Mouse (Mus musculus): Measurements from ENCODE around the gene Ccl24. TPM values are rescaled to one million over a fixed set of nuclear protein-coding genes. Genes with fewer than 3 reads are reported as not detected.

Ccl24 gene
- total and polyA plus RNA-seq, 2 experiments from 2014 or later: 0.45 TPM; not detected in 1

GRCm38 (mm10) chr5:135589996-135590784 lies 17.3 kb upstream of the Ccl24 start:
- ATAC-seq (ENCODE audit: insufficient read depth, low read depth): no peak
- WGBS: 78% methylated on average over 11 of the region's 12 CpGs
- H3K4me1 ChIP-seq (ENCODE audit: control insufficient read depth, insufficient read depth): no peaks in the 10 kb centered on the region
- H3K4me3 ChIP-seq (ENCODE audit: low read depth, low read length): no peak overlapping the region
- 0 out of 2 replicates have a peak, but pooled peaks cover 3% of the 10 kb centered on the region for H3K9me3 ChIP-seq (replicated peaks; ENCODE audit: control insufficient read depth, low read length)
- DNase-seq (ENCODE audit: low spot score): no peak
- no peak overlapping the region for H3K4me2 ChIP-seq (ENCODE audit: low read depth, low read length)
- no peak overlapping the region for H3K27ac ChIP-seq (ENCODE audit: low read depth)
- no peaks in the 10 kb centered on the region for H3K36me3 ChIP-seq (replicated peaks; ENCODE audit: control insufficient read depth, insufficient read depth, low read length)
- H3K9ac ChIP-seq (replicated peaks; ENCODE audit: low read depth, low read length): no peak overlapping the region
- no peak for TF ChIP-seq CTCF (IDR thresholded peaks at IDR 0.05; ENCODE audit: low read depth)
- H3K27me3 ChIP-seq (ENCODE audit: control insufficient read depth, insufficient read depth, low read length): no peaks in the 10 kb centered on the region

GRCm38 (mm10) chr5:135587764-135588163 lies 14.9 kb upstream of the Ccl24 start:
- ATAC-seq (ENCODE audit: insufficient read depth, low read depth) (no peak), DNase-seq (ENCODE audit: low spot score) (no peak)
- TF ChIP-seq EP300 (IDR thresholded peaks at IDR 0.05; ENCODE audit: low read depth) (no peak), CTCF (IDR thresholded peaks at IDR 0.05; ENCODE audit: low read depth) (no peak)
- H3K4me3 ChIP-seq (ENCODE audit: low read depth, low read length): no peak overlapping the region
- no peaks in the 10 kb centered on the region for H3K4me1 ChIP-seq (ENCODE audit: control insufficient read depth, insufficient read depth)
- 85% methylated on average over 4 of the region's 4 CpGs for WGBS
- H3K4me2 ChIP-seq (ENCODE audit: low read depth, low read length): no peak overlapping the region
- H3K9me3 ChIP-seq (replicated peaks; ENCODE audit: control insufficient read depth, low read length): 0 out of 2 replicates have a peak, but pooled peaks cover 3% of the 10 kb centered on the region
- no peaks in the 10 kb centered on the region for H3K27me3 ChIP-seq (ENCODE audit: control insufficient read depth, insufficient read depth, low read length)
- no peak overlapping the region for H3K9ac ChIP-seq (replicated peaks; ENCODE audit: low read depth, low read length)
- no peaks in the 10 kb centered on the region for H3K36me3 ChIP-seq (replicated peaks; ENCODE audit: control insufficient read depth, insufficient read depth, low read length)
- H3K27ac ChIP-seq (ENCODE audit: low read depth): no peak overlapping the region

GRCm38 (mm10) chr5:135585691-135586090 lies 12.8 kb upstream of the Ccl24 start:
- no peak overlapping the region for H3K4me3 ChIP-seq (ENCODE audit: low read depth, low read length)
- no peaks in the 10 kb centered on the region for H3K36me3 ChIP-seq (replicated peaks; ENCODE audit: control insufficient read depth, insufficient read depth, low read length)
- 84% methylated on average over 8 of the region's 8 CpGs for WGBS
- H3K4me2 ChIP-seq (ENCODE audit: low read depth, low read length): no peak overlapping the region
- no peak for DNase-seq (ENCODE audit: low spot score)
- no peaks in the 10 kb centered on the region for H3K9me3 ChIP-seq (replicated peaks; ENCODE audit: control insufficient read depth, low read length)
- no peak overlapping the region for H3K27ac ChIP-seq (ENCODE audit: low read depth)
- H3K4me1 ChIP-seq (ENCODE audit: control insufficient read depth, insufficient read depth): no peaks in the 10 kb centered on the region
- no peak overlapping the region for H3K9ac ChIP-seq (replicated peaks; ENCODE audit: low read depth, low read length)
- TF ChIP-seq EP300 (IDR thresholded peaks at IDR 0.05; ENCODE audit: low read depth) (no peak), CTCF (IDR thresholded peaks at IDR 0.05; ENCODE audit: low read depth) (no peak)
- ATAC-seq (ENCODE audit: insufficient read depth, low read depth): no peak
- H3K27me3 ChIP-seq (ENCODE audit: control insufficient read depth, insufficient read depth, low read length): no peaks in the 10 kb centered on the region

GRCm38 (mm10) chr5:135582330-135582729 lies 9.5 kb upstream of the Ccl24 start:
- Histone ChIP-seq H3K9ac (replicated peaks; ENCODE audit: low read depth, low read length) (no peak overlapping the region), H3K36me3 (replicated peaks; ENCODE audit: control insufficient read depth, insufficient read depth, low read length) (no peaks in the 10 kb centered on the region), H3K4me3 (ENCODE audit: low read depth, low read length) (no peak overlapping the region), H3K4me1 (ENCODE audit: control insufficient read depth, insufficient read depth) (no peaks in the 10 kb centered on the region), H3K4me2 (ENCODE audit: low read depth, low read length) (no peak overlapping the region), H3K27me3 (ENCODE audit: control insufficient read depth, insufficient read depth, low read length) (no peaks in the 10 kb centered on the region), H3K27ac (ENCODE audit: low read depth) (no peak overlapping the region), H3K9me3 (replicated peaks; ENCODE audit: control insufficient read depth, low read length) (no peaks in the 10 kb centered on the region)
- TF ChIP-seq CTCF (IDR thresholded peaks at IDR 0.05; ENCODE audit: low read depth) (no peak), EP300 (IDR thresholded peaks at IDR 0.05; ENCODE audit: low read depth) (no peak)
- WGBS: 66% methylated on average over 4 of the region's 4 CpGs
- ATAC-seq (ENCODE audit: insufficient read depth, low read depth) (no peak), DNase-seq (ENCODE audit: low spot score) (no peak)

GRCm38 (mm10) chr5:135579331-135579751 lies 6.5 kb upstream of the Ccl24 start:
- TF ChIP-seq EP300 (IDR thresholded peaks at IDR 0.05; ENCODE audit: low read depth): no peak
- no peak for TF ChIP-seq CTCF (IDR thresholded peaks at IDR 0.05; ENCODE audit: low read depth)
- H3K27me3 ChIP-seq (ENCODE audit: control insufficient read depth, insufficient read depth, low read length): no peaks in the 10 kb centered on the region
- ATAC-seq (ENCODE audit: insufficient read depth, low read depth) (no peak), DNase-seq (ENCODE audit: low spot score) (no peak)
- H3K9ac ChIP-seq (replicated peaks; ENCODE audit: low read depth, low read length): no peak overlapping the region
- no peaks in the 10 kb centered on the region for H3K4me1 ChIP-seq (ENCODE audit: control insufficient read depth, insufficient read depth)
- H3K4me2 ChIP-seq (ENCODE audit: low read depth, low read length): no peak overlapping the region
- H3K36me3 ChIP-seq (replicated peaks; ENCODE audit: control insufficient read depth, insufficient read depth, low read length): no peaks in the 10 kb centered on the region
- H3K27ac ChIP-seq (ENCODE audit: low read depth): no peak overlapping the region
- no peak overlapping the region for H3K4me3 ChIP-seq (ENCODE audit: low read depth, low read length)
- no peaks in the 10 kb centered on the region for H3K9me3 ChIP-seq (replicated peaks; ENCODE audit: control insufficient read depth, low read length)
- 77% methylated on average over 10 of the region's 10 CpGs for WGBS

GRCm38 (mm10) chr5:135576055-135576454 lies 3.2 kb upstream of the Ccl24 start:
- Histone ChIP-seq H3K27ac (ENCODE audit: low read depth) (no peak overlapping the region), H3K9me3 (replicated peaks; ENCODE audit: control insufficient read depth, low read length) (no peaks in the 10 kb centered on the region), H3K27me3 (ENCODE audit: control insufficient read depth, insufficient read depth, low read length) (no peaks in the 10 kb centered on the region), H3K9ac (replicated peaks; ENCODE audit: low read depth, low read length) (no peak overlapping the region), H3K4me1 (ENCODE audit: control insufficient read depth, insufficient read depth) (no peaks in the 10 kb centered on the region), H3K4me3 (ENCODE audit: low read depth, low read length) (no peak overlapping the region), H3K36me3 (replicated peaks; ENCODE audit: control insufficient read depth, insufficient read depth, low read length) (no peaks in the 10 kb centered on the region), H3K4me2 (ENCODE audit: low read depth, low read length) (no peak overlapping the region)
- DNase-seq (ENCODE audit: low spot score) (no peak), ATAC-seq (ENCODE audit: insufficient read depth, low read depth) (no peak)
- no peak for TF ChIP-seq EP300 (IDR thresholded peaks at IDR 0.05; ENCODE audit: low read depth)
- TF ChIP-seq CTCF (IDR thresholded peaks at IDR 0.05; ENCODE audit: low read depth): no peak
- 63% methylated on average over 4 of the region's 4 CpGs for WGBS
